Mouse (Mus musculus) left cerebral cortex, adult 8-10 months (tissue): ENCODE results near the gene Slc2a1. TPM values are rescaled to one million over a fixed set of nuclear protein-coding genes. Genes with fewer than 3 reads are reported as not detected.

Source experiments
- DNase-seq, 2 experiments: peaks; one replicate each; pipeline ENCODE4 v3.0.0; 2022; ENCODE audit warnings: low spot score in 2 of 2
- total RNA-seq, 4 experiments: library from RNA; stranded (reverse); gene quantifications; 2 replicates each; pipeline ENCODE4 v1.2.4; 2022

The Slc2a1 gene
- total RNA-seq, 4 experiments from 2014 or later = 83.3 to 103 (median 92.3) TPM

GRCm38 (mm10) chr4:119098216-119099210 is 10.0 kb upstream of the Slc2a1 start:
- DNase-seq = no peak

- no peak for DNase-seq
These were observed 7.1 kb upstream of the Slc2a1 start for GRCm38 (mm10) chr4:119101392-119101791.

DNA sequence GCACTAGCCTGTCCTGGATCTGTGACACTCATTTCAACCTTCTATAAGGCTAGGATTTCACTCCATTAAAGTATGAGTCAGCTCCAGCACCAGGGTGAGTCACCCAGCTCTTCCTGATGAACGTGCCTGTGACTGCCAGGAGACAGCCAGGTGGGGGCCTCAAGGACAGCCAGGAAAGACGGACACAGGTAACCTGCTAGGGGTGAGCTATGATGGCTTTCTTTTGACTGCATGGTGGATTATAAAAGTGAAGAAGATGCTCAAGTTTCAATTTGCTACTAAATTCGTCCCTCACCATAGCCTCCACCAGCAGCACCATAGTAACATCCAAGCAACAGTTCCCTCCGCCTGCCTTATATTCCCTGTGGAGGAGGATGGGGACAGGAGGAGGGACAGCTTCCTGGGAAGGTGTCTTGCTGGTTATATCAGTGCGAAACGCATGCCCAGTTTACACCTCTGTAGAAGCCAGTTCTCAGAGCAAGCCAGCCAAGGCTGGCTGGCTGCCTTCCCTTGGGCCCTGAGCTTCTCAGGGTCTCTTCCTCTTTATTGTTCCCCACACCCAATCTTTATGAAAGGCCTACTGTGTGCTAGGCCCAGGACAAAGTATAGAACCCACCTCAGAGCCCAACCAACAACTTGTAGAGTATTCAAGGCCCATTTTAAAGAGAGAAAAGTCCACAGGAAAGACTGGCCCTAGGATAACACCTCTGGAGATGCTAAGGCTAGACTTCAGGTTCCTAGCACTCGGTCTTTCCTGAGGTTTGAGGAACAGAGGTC is 6.0 kb upstream of the Slc2a1 start:
- peak in 1 of 2 experiments; percentile 81 for DNase-seq

DNA sequence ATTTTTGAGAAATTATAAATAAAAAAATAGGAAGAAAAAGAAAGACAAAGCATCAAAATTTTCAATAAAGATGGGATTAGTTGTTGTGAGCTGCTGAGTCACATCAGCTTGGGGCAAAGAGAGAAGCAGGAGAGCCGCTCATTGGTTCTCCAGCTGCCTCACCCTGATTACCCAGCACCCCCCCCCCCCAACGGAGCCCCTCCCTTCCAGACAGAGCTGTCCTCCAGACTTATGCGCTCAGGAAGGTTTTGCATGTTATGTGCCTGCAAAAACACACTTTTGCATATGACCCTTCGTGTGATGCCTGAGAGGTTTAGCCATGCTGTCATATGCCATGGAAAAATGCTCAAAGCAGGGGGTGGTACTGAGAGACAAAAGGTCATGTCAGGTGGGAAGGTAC is 3.7 kb upstream of the Slc2a1 start:
- DNase-seq = no peak

DNA sequence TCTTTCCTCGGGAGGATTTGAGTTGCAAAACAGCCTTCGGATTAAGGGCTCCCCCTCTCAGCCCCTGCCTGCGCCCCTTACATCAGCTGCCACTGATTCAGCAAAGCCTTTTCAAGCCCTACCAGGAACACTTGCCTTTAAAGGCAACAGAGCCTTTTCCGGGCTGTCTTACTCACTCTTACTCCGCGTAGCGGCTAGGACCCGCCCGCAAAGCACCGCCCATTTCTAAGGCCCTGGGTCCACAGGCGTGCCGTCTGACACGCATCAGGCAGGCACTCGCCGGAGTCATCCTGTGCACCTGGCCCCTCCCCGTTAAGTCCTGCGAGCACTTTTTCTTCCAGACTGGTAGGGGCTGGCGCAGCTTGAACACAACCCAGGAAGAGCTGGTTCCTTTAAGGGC is 2.8 kb upstream of the Slc2a1 start:
- DNase-seq = peak in 1 of 2 experiments; percentile 60

DNA sequence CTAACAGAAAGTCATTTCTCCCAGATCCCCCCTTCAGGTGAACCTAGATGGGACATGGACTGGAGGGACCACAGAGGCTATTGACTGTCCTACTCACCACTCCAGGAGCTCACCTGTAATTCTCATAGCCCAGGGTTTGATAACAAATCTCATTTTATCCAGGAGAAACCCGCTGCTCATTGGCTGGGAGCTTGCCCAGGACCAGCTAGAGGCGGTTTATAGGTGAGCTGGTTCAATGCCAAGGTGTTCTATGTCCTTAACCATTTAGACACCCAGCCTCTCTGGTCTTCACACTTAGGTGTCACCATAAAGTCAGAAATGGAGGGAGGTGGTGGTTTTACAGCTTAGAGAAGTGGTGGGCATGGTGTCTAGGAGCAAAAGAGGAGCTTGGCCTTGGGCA is 644 bp upstream of the Slc2a1 start:
- no peak for DNase-seq

GRCm38 (mm10) chr4:119109640-119110039 is 1.1 kb downstream of the Slc2a1 start:
- DNase-seq = no peak

- no peak for DNase-seq
These were observed 2.0 kb downstream of the Slc2a1 start for GRCm38 (mm10) chr4:119110512-119110911.

DNA sequence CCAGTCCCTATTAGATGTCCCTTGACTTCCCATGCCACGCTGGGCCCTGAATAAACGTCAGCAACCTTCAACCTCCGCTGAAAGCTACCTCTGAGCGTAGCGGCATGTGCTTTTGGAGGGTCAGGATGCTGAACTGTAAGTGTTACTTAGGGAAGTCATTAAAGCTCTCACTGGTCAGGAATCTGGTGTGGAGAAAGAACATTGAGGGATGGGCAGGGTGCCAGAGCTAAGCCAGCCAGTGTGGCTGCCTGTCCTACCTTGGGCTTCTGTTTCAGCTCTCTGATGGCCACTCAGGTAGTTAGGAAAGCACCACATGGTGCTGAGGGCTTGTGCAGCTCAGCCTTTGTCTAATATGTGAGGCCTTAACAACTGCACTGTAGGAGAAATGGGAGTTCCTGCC is 2.9 kb downstream of the Slc2a1 start:
- no peak for DNase-seq

GRCm38 (mm10) chr4:119112256-119112885 is 3.9 kb downstream of the Slc2a1 start:
- no peak for DNase-seq

DNA sequence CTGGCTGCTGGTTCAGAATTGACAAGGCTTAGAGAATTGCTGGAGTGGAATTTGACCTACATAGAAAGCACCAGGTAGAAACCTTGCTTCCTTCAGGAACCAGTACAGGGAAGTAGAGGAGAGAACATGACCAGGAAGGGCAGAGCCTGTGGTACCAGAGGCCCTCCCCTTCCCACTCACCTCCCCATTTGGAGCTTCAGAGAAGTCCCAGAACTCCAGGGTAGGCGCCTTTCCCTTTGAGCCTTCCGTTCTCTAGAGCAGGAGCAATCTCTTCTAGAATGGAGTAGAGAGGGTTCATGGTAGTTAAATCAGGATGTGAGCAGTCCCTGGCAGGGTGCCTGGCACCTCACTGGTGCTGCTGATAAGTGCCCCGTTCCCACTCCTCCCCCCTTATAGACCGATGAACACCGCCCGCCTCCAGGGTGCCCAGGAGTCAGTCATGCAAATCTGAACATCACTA is 7.1 kb downstream of the Slc2a1 start:
- DNase-seq = no peak

DNA sequence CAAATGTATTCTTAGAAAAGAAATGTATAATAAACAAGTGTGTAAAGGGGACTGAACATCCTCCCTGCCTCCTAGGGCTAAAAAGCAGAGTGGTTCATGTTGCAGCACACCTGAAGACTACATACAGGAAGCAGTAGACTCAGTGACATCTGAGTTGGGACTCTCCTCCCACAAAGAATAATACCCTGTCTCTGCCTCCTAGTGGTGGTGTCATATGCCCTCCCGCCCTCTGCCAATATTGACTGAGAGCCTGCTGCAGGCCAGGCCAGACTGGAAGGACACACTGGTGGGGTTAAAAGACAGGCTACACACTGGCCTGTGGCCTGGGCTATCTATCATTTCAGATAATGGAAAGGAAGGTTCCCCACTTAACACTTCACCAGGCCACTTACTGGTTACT is 7.8 kb downstream of the Slc2a1 start:
- DNase-seq = no peak

- DNase-seq = no peak
These were observed 9.1 kb downstream of the Slc2a1 start for GRCm38 (mm10) chr4:119117571-119117970.

GRCm38 (mm10) chr4:119118659-119119077 is 10.2 kb downstream of the Slc2a1 start:
- DNase-seq = no peak

DNA sequence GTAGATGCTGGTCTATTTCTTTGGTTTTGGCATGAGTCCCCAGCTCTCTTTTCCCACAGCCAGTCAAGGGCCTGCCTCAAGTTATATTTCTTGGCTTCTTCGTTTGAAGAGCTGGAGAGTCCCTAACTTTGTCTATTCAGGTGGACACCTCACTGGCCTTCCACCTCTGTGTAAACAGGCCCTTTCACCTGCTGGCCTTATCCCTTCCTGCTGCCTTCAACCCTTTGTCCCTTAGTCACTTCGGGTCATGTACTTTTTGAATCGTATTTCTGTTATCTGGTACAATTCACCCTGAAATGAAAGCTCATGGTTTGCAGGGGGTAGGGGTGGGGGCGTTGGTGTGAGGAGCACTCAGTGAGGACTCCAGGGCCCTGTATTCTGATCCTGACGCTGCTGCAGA is 10.8 kb downstream of the Slc2a1 start:
- no peak for DNase-seq

GRCm38 (mm10) chr4:119120095-119120494 is 11.6 kb downstream of the Slc2a1 start:
- no peak for DNase-seq

DNA sequence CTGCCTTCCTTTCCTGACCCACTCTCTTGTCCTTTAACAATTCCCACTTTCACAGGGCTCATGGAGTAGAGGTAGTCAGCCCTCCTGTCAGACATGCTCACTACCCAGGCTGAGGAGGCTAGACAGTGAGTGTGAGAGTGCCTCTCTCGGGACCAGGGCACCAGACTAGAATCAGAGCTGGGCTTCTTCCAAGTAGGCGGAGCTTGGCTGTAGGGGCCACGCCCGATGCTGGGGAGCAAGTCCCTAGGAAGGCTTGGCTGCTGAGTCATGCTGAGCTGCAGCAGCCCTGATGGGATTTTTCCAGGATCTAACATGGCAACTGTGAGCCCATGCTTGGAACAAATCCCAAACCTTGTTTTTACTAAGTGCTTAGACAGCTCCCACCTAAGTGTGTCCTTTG is 12.7 kb downstream of the Slc2a1 start:
- DNase-seq = peak in 1 of 2 experiments; percentile 72

GRCm38 (mm10) chr4:119124771-119125273 is 16.3 kb downstream of the Slc2a1 start:
- no peak for DNase-seq

DNA sequence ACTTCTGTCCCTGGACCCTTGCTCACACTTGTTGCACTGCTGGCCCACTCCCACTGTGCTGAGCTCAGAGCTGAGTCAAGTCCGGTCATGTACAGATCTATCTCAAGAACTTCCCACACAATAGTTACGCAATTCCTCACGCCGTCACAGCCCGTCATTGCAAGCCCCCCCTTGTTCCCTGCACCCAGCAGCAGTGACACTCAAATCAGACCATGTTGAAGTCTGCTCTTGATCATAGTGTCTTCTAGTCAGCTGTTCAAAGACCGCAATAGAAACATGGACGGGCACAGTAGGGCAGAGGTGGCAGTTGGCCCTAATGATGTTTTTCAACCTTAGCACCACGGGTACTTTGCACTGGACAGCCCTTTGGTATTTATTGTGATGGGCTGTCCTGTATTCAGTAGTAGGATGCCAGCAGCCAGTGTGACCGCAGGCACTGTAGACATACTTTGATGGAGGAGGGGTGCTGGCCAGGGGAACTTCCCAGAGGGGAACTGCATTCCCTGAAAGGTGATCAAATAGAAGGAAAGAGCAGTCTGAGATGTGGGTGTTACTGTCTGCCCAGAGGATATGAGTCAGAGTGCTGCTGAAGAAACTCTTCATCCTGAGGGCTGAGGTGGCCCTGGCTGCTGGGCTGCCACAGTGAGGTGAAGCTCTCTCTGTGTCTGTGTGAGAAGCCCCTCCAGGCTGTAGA is 17.2 kb downstream of the Slc2a1 start:
- DNase-seq = no peak

DNA sequence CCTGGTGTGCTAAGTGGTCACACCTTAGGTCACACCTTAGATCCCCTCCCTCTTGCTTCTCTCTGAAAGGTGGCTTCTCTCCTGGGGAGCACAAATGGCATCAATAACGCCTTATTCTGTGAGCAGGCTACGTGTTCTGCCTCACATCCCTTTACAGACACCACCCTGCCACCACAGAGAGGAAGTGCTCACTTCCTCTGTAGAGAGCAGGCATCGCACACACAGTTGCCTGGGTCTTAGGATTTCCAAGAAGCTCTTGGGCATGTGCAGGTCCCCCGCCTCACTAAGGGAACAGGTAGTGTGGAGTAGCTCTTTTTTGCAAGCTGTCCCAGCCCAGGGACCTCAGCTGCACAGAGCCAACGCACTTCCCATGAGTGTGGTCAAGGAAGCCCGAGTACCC is 18.7 kb downstream of the Slc2a1 start:
- DNase-seq = no peak

- DNase-seq = no peak
These were observed 20.0 kb downstream of the Slc2a1 start for GRCm38 (mm10) chr4:119128547-119128946.
